Mouse (Mus musculus) layer of hippocampus, adult 2 months (tissue): ENCODE data around the gene Ndufs2. TPM values are rescaled to one million over a fixed set of nuclear protein-coding genes. Genes with fewer than 3 reads are reported as not detected.

Experiments used
- DNase-seq, 2 experiments: peaks; one replicate each; pipeline ENCODE4 v3.0.0; 2022; ENCODE audit warnings: low spot score in 2 of 2
- H3K27ac ChIP-seq: fragments of 200-600 bp; 2 replicates; pipeline ENCODE4 v1.8.1; 2022
- H3K4me3 ChIP-seq: fragments of 200-600 bp; 2 replicates; pipeline ENCODE4 v1.8.1; 2022; ENCODE audit warnings: mild to moderate bottlenecking
- CTCF ChIP-seq: fragments of 200-600 bp; conservative IDR thresholded peaks from 2 replicates; pipeline ENCODE4 v1.8.1; 2022; ENCODE audit warnings: antibody characterized with exemption, mild to moderate bottlenecking, moderate library complexity
- total RNA-seq, 2 experiments: library from RNA; stranded (reverse); gene quantifications; 2 replicates each; pipeline ENCODE4 v1.2.3; 2021

Gene Ndufs2
- total RNA-seq, 2 experiments from 2014 or later: 254 to 273 TPM

GRCm38 (mm10) chr1:171229750-171230149 lies 21.4 kb downstream of the Ndufs2 start:
- Histone ChIP-seq H3K4me3 (no peak overlapping the region), H3K27ac (no peak overlapping the region)
- DNase-seq: no peak
- TF ChIP-seq CTCF: no peak

- no peak for DNase-seq
- Histone ChIP-seq H3K4me3 (no peak overlapping the region), H3K27ac (no peak overlapping the region)
- no peak for TF ChIP-seq CTCF
These were observed 23.3 kb downstream of the Ndufs2 start for GRCm38 (mm10) chr1:171227879-171228278.

GRCm38 (mm10) chr1:171226780-171227179 lies 24.4 kb downstream of the Ndufs2 start:
- no peak for TF ChIP-seq CTCF
- DNase-seq: no peak
- H3K4me3 ChIP-seq: no peak overlapping the region
- no peak overlapping the region for H3K27ac ChIP-seq

GRCm38 (mm10) chr1:171224857-171225256 lies 26.3 kb downstream of the Ndufs2 start, which contains the start of gene Apoa2:
Gene Apoa2 (plus strand): TSS chr1:171225054.
- DNase-seq: no peak
- H3K4me3 ChIP-seq: no peak within 1 kb of the TSS
- no peak within 1 kb of the TSS for H3K27ac ChIP-seq
- no peak for TF ChIP-seq CTCF

- DNase-seq: no peak
- no peak for TF ChIP-seq CTCF
- Histone ChIP-seq H3K27ac (no peak overlapping the region), H3K4me3 (no peak overlapping the region)
These were observed 27.4 kb downstream of the Ndufs2 start for GRCm38 (mm10) chr1:171223796-171224195.

- Histone ChIP-seq H3K4me3 (no peak overlapping the region), H3K27ac (peak overlapping the region; percentile 90; the same call in 1 of the 2 replicates)
- DNase-seq: no peak
- TF ChIP-seq CTCF: no peak
These were observed 28.0 kb downstream of the Ndufs2 start for GRCm38 (mm10) chr1:171223168-171223567.

GRCm38 (mm10) chr1:171222238-171223155 lies 28.7 kb downstream of the Ndufs2 start, which contains the start of gene Tomm40l:
Gene Tomm40l (minus strand): TSS chr1:171222514.
- peak; percentile 84 for TF ChIP-seq CTCF
- peak within 1 kb of the TSS; percentile 90 for H3K27ac ChIP-seq
- DNase-seq: peak; percentile 89 to 99
- peak within 1 kb of the TSS; percentile 70 for H3K4me3 ChIP-seq

- TF ChIP-seq CTCF: no peak
- DNase-seq: peak in 1 of 2 experiments; percentile 18
- Histone ChIP-seq H3K4me3 (peak overlapping the region; percentile 70), H3K27ac (peak overlapping the region; percentile 87)
These were observed 29.7 kb downstream of the Ndufs2 start for GRCm38 (mm10) chr1:171221281-171222193.

- Histone ChIP-seq H3K27ac (peak overlapping the region; percentile 87), H3K4me3 (peak overlapping the region; percentile 70)
- peak; percentile 97 for TF ChIP-seq CTCF
- DNase-seq: peak; percentile 91 to 92
These were observed 30.3 kb downstream of the Ndufs2 start for GRCm38 (mm10) chr1:171220871-171221270.

- H3K4me3 ChIP-seq: no peak overlapping the region
- no peak for TF ChIP-seq CTCF
- no peak for DNase-seq
- no peak overlapping the region for H3K27ac ChIP-seq
These were observed 34.8 kb downstream of the Ndufs2 start for GRCm38 (mm10) chr1:171216241-171216955.

GRCm38 (mm10) chr1:171213801-171214496 lies 37.2 kb downstream of the Ndufs2 start, which contains the start of gene Nr1i3:
Gene Nr1i3 (plus strand): TSS chr1:171213970.
- no peak for TF ChIP-seq CTCF
- Histone ChIP-seq H3K27ac (no peak within 1 kb of the TSS), H3K4me3 (no peak within 1 kb of the TSS)
- DNase-seq: no peak

GRCm38 (mm10) chr1:171212854-171213253 lies 38.3 kb downstream of the Ndufs2 start:
- DNase-seq: no peak
- Histone ChIP-seq H3K4me3 (no peak overlapping the region), H3K27ac (no peak overlapping the region)
- TF ChIP-seq CTCF: no peak
